Mouse (Mus musculus) limb, embryonic 11.5 days (tissue): ENCODE measurements around the gene Prdm4. TPM values are rescaled to one million over a fixed set of nuclear protein-coding genes. Genes with fewer than 3 reads are reported as not detected.
A peak's percentile ranks its signal among the peaks of the same experiment; 100 is the strongest.

Experiments used
- ATAC-seq: fragments of 200-750 bp; cut with Nextera tagmentation; 2 replicates; pipeline ENCODE4 v1.8.0; 2017; ENCODE audit warnings: low read depth; ENCODE audit not compliant: insufficient number of reproducible peaks, low FRiP score, low TSS enrichment
- DNase-seq: peaks from one replicate; pipeline ENCODE4 v3.0.0-alpha.2; 2015; ENCODE audit warnings: low spot score
- H3K27ac ChIP-seq: fragments of 300-500 bp; sonication (generic); replicated peaks from 2 replicates; pipeline ENCODE4 v1.5.1; 2014; ENCODE audit warnings: low read depth, mild to moderate bottlenecking, low read length
- H3K27me3 ChIP-seq: fragments of 300-500 bp; sonication (generic); 2 replicates; pipeline ENCODE4 v1.6.1; 2014; ENCODE audit warnings: mild to moderate bottlenecking, low read length, mixed read lengths; ENCODE audit not compliant: control insufficient read depth, insufficient read depth
- H3K36me3 ChIP-seq: fragments of 300-500 bp; sonication (generic); 2 replicates; pipeline ENCODE4 v1.6.1; 2014; ENCODE audit warnings: mild to moderate bottlenecking, low read length, moderate library complexity, mixed read lengths; ENCODE audit not compliant: control insufficient read depth, insufficient read depth
- H3K4me1 ChIP-seq: fragments of 300-500 bp; sonication (generic); 2 replicates; pipeline ENCODE4 v1.6.1; 2014; ENCODE audit warnings: low read length, mixed read lengths; ENCODE audit not compliant: control insufficient read depth, insufficient read depth
- H3K4me2 ChIP-seq: fragments of 300-500 bp; sonication (generic); 2 replicates; pipeline ENCODE4 v1.6.1; 2014; ENCODE audit warnings: low read depth, mild to moderate bottlenecking, moderate library complexity; ENCODE audit not compliant: severe bottlenecking
- H3K4me3 ChIP-seq: fragments of 300-500 bp; sonication (generic); 2 replicates; pipeline ENCODE4 v1.5.1; 2014; ENCODE audit warnings: low read depth, low read length
- H3K9ac ChIP-seq: fragments of 300-500 bp; sonication (generic); 2 replicates; pipeline ENCODE4 v1.6.1; 2014; ENCODE audit warnings: mild to moderate bottlenecking, low read length
- H3K9me3 ChIP-seq: fragments of 300-500 bp; sonication (generic); 2 replicates; pipeline ENCODE4 v1.6.1; 2016; ENCODE audit warnings: low read length; ENCODE audit not compliant: control insufficient read depth
- WGBS: fragments of 180-500 bp; shearing (Covaris S2); extraction: QIAGEN DNeasy Blood & Tissue Kit; methylation state at CpG from one replicate; pipeline ENCODE4 v1.1.7; 2014; 5-methylcytosine and 5-hydroxymethylcytosine counted together
- polyA plus RNA-seq: library from polyadenylated mRNA; unstranded; fragments of >200 nt; fragmentation: Nextera tagmentation; extraction: Ambion mirVana; gene quantifications from 2 replicates; pipeline ENCODE4 v1.2.1, GENCODE M21; 2014

Gene Prdm4
- polyA plus RNA-seq, result 35.8 and 36.8 TPM in 2 replicates

GRCm38 (mm10) chr10:85916498-85917309 lies at the start of gene Prdm4:
Prdm4 (minus strand) TSS chr10:85917142.
- Histone ChIP-seq H3K4me3 (peak within 1 kb of the TSS; percentile 97), H3K9ac (peak within 1 kb of the TSS; percentile 82), H3K9me3 (no peaks in the 10 kb centered on the region), H3K27me3 (no peaks in the 10 kb centered on the region), H3K4me2 (peak within 1 kb of the TSS; percentile 75), H3K4me1 (peaks cover 9% of the 10 kb centered on the region; the same call in 1 of the 2 replicates), H3K36me3 (peaks cover 7% of the 10 kb centered on the region; the same call in 1 of the 2 replicates), H3K27ac (peak within 1 kb of the TSS; percentile 72; the same call in 1 of the 2 replicates)
- ATAC-seq (peak; percentile 100), DNase-seq (peak; percentile 98)
- WGBS, result under 1% methylated on average over 75 of the region's 90 CpGs

- no peak for ATAC-seq
- no peak for DNase-seq
- H3K4me1 ChIP-seq, result no peaks in the 10 kb centered on the region
- WGBS, result 65% methylated on average over 2 of the region's 2 CpGs
- no peak overlapping the region for H3K27ac ChIP-seq
- H3K36me3 ChIP-seq, result no peaks in the 10 kb centered on the region
- H3K9me3 ChIP-seq, result no peaks in the 10 kb centered on the region
- H3K4me2 ChIP-seq, result no peak overlapping the region
- no peaks in the 10 kb centered on the region for H3K27me3 ChIP-seq
- no peak overlapping the region for H3K9ac ChIP-seq
- no peak overlapping the region for H3K4me3 ChIP-seq
Observed at GRCm38 (mm10) chr10:85966476-85966875, 49.5 kb upstream of the Prdm4 start.

DNA sequence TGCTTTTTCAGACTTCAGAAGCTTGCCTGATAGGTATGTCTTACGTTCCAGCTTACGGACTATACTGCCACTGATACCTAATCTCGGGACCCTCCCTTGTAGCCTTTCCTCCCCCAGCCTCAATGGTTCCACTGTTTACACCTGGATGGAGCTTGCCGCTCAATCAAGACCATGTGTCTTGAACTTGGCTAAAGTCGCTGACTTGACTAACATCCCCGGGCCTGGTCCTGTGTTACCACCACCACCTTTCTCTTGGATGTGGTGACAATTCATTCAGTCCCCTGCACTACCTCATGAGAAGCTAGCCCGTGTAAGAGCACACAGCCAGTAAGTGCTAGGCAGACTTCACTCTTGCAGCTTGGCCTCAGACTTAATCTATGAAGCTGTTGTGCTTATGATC lies 47.4 kb upstream of the Prdm4 start:
- Histone ChIP-seq H3K9me3 (no peaks in the 10 kb centered on the region), H3K4me2 (no peak overlapping the region), H3K4me3 (no peak overlapping the region), H3K4me1 (no peaks in the 10 kb centered on the region), H3K9ac (no peak overlapping the region), H3K36me3 (no peaks in the 10 kb centered on the region), H3K27ac (no peak overlapping the region), H3K27me3 (no peaks in the 10 kb centered on the region)
- 88% methylated on average over 7 of the region's 7 CpGs for WGBS
- DNase-seq (no peak), ATAC-seq (no peak)

DNA sequence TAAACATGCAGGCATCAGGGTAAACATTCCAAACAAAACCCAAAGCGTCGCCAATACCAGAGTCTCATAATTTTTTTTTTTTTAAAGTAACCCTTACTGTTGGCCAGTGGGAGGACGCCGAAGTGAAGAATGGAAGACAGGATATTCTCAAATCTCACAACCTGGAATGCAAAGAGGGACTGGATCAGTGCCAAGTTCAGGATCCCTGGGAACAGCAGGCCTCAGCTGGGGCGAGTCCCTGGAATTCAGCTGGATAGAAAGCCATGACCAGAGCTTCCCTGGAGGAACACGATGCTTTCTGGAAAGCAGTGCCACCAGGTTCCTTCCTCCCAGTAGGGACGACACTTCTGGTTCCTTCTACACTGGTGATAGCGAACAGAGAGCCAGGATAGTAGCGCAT lies 46.0 kb upstream of the Prdm4 start:
- H3K36me3 ChIP-seq, result no peaks in the 10 kb centered on the region
- no peaks in the 10 kb centered on the region for H3K4me1 ChIP-seq
- DNase-seq, result no peak
- WGBS, result 74% methylated on average over 9 of the region's 9 CpGs
- no peak overlapping the region for H3K27ac ChIP-seq
- H3K9me3 ChIP-seq, result no peaks in the 10 kb centered on the region
- no peak overlapping the region for H3K4me3 ChIP-seq
- ATAC-seq, result no peak
- no peak overlapping the region for H3K9ac ChIP-seq
- no peak overlapping the region for H3K4me2 ChIP-seq
- H3K27me3 ChIP-seq, result no peaks in the 10 kb centered on the region

- Histone ChIP-seq H3K4me3 (peak within 1 kb of the TSS; percentile 68), H3K9ac (peak within 1 kb of the TSS; percentile 85), H3K4me2 (peak within 1 kb of the TSS; percentile 79), H3K27me3 (no peaks in the 10 kb centered on the region), H3K9me3 (no peaks in the 10 kb centered on the region), H3K27ac (peak within 1 kb of the TSS; percentile 39; the same call in 1 of the 2 replicates), H3K4me1 (no peaks in the 10 kb centered on the region), H3K36me3 (peaks cover 11% of the 10 kb centered on the region)
- peak; percentile 89 for ATAC-seq
- peak; percentile 97 for DNase-seq
- WGBS, result under 1% methylated on average over 38 of the region's 38 CpGs
Observed at GRCm38 (mm10) chr10:85957464-85957950, 40.6 kb upstream of the Prdm4 start, which contains the start of gene Rtcb. Rtcb (minus strand) TSS chr10:85957823.

GRCm38 (mm10) chr10:85956871-85957419 lies 40.0 kb upstream of the Prdm4 start:
- DNase-seq (peak; percentile 37), ATAC-seq (no peak; the same call in 1 of the 2 replicates)
- H3K36me3 ChIP-seq, result peaks cover 11% of the 10 kb centered on the region
- WGBS, result 4% methylated on average over 20 of the region's 20 CpGs
- no peaks in the 10 kb centered on the region for H3K4me1 ChIP-seq
- no peaks in the 10 kb centered on the region for H3K9me3 ChIP-seq
- H3K9ac ChIP-seq, result peak overlapping the region; percentile 85
- no peaks in the 10 kb centered on the region for H3K27me3 ChIP-seq
- peak overlapping the region; percentile 79 for H3K4me2 ChIP-seq
- H3K4me3 ChIP-seq, result peak overlapping the region; percentile 68
- no peak overlapping the region for H3K27ac ChIP-seq

GRCm38 (mm10) chr10:85954429-85954828 lies 37.5 kb upstream of the Prdm4 start:
- H3K4me3 ChIP-seq, result no peak overlapping the region
- no peak overlapping the region for H3K27ac ChIP-seq
- DNase-seq (no peak), ATAC-seq (no peak)
- WGBS, result 95% methylated on average over 2 of the region's 2 CpGs
- no peaks in the 10 kb centered on the region for H3K4me1 ChIP-seq
- H3K4me2 ChIP-seq, result no peak overlapping the region
- peaks cover 13% of the 10 kb centered on the region for H3K36me3 ChIP-seq
- H3K9me3 ChIP-seq, result no peaks in the 10 kb centered on the region
- H3K9ac ChIP-seq, result no peak overlapping the region
- no peaks in the 10 kb centered on the region for H3K27me3 ChIP-seq

DNA sequence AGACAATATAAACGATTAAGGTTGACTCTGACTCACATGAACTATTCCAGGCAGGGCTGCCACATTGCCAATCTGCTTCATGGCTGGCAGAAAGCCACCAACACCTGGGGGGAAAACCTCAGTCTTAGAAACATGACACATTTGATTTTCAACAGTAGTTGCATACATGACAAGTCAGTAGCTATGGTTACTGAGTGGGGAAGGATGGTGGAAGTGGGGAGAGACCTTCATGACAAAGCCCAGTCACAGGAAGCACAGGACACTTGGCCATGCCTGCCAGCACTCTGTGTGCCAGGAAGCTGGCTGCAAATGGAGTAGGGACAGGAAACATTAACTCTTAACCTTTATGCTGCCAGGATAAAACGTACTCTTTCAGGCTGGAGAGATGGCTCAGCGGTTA lies 36.5 kb upstream of the Prdm4 start:
- no peak overlapping the region for H3K9ac ChIP-seq
- H3K9me3 ChIP-seq, result no peaks in the 10 kb centered on the region
- H3K27ac ChIP-seq, result no peak overlapping the region
- ATAC-seq (no peak), DNase-seq (no peak)
- no peak overlapping the region for H3K4me2 ChIP-seq
- WGBS, result 91% methylated on average over 3 of the region's 3 CpGs
- H3K27me3 ChIP-seq, result no peaks in the 10 kb centered on the region
- H3K36me3 ChIP-seq, result peaks cover 16% of the 10 kb centered on the region
- H3K4me1 ChIP-seq, result no peaks in the 10 kb centered on the region
- H3K4me3 ChIP-seq, result no peak overlapping the region
